Mouse (Mus musculus) CD8-positive naive resting alpha-beta T cell, adult 2 months (primary cell): ENCODE measurements at regions not wholly inside any gene's neighbourhood (a gene's known extent, or its start where the extent isn't known, plus 50 kb on each side); places are given as distances from the start of the nearest gene placed in this dataset.

Experiments used
- DNase-seq, 2 experiments: peaks; one replicate each; pipeline ENCODE4 v3.0.0; 2022; ENCODE audit warnings: low read depth in 2 of 2, low spot score in 2 of 2

DNA sequence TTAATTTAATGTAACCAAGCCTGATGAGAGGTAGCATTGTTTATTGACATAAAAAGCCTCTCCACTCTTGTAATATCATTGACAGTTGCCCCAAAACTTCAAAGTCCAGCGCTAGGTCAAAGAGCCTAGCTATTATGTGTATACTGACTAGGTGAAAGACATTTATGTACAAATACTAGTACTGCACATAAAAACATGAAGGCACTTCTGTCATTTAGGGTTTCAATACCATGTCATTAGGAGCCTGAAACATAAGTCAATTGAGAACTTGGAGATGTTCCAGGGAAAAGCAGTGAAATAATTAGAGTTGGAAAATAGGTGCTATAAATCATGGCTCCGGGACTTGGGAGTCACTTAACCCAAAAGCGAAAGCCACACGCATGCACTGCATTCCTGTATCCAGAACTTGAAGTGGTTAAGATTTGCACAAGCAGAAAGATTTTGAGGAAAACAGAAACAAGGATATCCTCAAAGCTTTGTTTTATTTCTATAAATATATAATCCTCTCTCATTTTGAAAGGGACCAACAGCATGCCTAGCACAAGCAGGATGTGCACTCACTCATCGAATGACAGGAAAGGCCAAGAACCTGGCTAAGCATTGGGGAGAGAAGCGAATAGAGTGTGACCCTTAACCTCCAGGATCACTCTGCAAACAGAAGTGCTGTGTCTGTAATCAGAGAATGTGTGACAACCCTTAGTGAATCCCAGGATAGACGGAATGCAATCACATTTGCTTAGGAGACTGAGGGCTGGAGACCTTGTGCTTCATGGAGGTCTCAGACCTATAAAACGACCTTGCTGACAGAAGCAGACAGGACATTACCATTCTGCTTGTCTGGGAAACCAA is 176.3 kb upstream of the Crim1 start:
- DNase-seq = no peak

DNA sequence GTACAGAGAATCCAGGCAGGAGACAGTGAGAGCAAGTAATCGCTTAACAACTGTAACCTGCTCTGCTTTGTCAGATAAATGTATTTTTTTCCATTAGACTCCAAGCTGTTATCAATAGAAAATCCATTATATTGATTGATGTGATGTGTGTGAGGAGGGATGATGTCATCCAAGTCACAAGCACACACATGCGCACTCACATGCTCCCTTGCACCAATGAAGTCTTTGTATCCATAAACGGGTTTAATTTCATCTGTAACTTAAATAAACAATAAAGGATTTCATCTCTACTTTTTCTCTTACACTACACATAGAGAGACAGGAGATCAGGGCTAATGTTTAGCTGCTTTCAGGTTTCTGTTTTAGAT is 175.7 kb upstream of the Crim1 start:
- DNase-seq = no peak

DNA sequence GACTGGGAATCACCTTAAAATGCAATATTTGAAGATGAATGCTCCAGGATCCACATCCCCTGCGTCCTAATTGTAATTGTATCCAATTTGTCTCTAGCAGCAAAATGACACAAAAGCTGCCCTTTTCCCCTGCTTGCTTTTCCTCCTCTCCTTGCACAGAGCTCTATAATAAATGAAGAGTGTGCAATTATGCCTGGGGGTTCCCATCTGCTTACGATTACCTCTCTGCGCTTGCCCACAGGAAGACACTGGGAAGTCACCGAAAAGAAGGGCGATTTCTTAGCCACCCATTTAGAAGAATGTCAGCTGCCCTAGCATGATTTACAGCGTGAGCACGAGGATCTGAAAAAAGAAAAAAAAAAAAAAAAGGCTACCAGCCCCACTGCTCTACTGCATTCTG is 174.8 kb upstream of the Crim1 start:
- no peak for DNase-seq

DNA sequence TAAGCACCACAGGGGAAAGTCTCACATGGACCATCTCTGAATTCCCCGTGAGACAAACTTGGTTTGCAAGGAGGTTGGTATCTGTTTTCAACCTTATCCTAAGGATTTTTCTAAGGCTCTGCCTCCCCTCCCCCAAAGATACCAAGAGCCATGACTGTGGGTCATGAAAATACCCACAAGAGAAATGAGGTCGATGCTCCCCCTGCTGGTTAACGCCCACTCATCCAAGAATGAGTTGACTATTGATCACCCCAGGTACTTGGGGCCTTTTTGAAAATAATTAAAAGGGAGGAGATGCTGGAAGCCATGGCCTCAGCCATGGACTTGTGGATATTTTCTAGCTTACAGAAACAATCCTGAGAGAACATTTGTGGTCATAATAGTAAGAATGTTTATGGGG is 164.4 kb upstream of the Crim1 start:
- DNase-seq = no peak

DNA sequence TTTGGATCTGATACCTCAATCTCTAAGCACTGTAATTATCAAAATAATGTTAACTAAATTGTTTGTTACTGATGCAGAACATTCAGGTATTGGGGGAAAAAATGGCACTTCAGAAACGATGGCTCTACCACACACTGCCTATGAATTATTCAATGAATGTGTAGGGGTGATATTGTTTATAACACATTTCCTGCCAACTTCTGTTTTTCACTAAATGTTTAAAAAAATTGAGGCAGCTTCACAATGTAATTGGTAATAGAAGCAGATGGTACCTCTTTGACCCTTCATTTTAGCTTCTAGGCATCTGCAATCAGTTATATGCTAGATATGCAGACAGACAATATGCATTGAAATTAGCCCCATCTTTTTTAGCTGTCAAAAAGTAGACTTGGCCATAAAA is 159.7 kb upstream of the Crim1 start:
- DNase-seq = no peak

DNA sequence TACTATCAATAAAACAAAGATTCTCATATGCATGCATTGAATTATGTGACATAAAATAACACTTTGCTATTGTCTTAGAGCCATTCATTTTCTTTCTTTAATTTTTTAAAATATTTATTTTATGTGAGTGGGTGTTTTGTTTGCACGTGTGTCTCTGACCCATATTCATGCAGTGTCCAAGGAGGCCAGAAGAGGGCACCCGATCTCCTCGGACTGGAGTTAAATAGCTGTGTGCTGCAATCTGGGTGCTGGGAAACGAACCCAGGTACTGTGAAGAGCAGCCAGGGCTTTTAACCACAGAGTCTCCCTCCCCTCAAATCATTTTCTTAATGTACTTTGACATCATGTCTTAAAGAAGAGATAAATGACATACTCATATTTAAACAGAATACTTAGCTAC is 158.8 kb upstream of the Crim1 start:
- DNase-seq = no peak

DNA sequence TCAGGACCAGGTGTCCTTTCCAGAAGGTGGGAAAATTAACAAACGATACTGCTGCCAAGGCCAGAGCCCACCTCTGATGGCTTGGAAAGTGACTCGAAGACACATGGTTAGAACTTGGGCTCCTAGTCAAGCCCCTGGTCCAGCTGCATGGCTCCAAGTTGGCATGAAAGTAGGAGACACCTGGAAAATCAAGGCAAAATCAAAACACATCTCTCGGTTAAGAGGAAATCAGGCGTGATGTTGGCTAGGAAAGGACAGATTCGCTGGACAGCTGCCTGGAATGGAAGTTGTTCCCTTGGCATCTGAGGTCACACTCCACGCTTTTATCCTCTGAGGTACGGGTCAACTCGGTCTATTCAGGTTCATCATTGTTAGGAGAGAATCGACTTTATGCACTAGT is 150.3 kb upstream of the Crim1 start:
- DNase-seq = no peak

DNA sequence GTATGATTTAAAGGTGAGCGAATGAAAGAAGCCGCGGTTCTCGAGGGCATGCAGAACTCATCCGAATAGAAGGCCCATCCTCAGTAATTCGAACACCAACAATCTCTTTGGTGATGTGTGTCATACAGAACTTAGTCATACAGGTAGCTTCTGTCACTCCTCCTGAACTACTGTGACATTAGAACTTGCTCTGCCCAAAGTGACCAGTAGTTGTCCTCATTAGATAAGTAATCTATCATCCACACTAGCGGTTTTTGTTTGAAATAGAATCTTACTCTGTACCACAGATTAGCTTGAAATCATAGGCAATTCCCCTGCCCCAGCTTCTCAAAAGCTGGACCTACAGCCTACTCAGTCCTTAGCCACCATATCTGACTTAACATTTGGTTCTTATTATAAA is 149.8 kb upstream of the Crim1 start:
- DNase-seq = no peak

DNA sequence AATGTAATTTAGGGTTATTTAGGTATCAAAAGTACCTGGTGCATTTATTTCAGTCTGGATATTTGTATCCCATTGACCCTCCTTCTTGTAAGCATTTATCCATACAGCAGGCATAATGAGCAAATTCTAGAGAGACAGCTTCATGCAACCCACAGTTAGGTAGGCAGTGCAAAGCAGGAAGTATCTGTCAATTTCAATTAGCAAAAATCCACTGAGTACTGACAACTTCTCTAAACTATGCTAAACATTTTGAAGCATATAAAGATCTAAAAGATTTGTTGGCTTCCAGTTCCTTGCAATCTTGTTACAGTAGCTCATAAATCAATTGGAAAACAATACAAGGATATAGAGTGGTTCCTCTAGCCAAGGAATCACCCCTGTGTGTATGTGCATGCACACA is 124.2 kb upstream of the Crim1 start:
- DNase-seq = no peak

DNA sequence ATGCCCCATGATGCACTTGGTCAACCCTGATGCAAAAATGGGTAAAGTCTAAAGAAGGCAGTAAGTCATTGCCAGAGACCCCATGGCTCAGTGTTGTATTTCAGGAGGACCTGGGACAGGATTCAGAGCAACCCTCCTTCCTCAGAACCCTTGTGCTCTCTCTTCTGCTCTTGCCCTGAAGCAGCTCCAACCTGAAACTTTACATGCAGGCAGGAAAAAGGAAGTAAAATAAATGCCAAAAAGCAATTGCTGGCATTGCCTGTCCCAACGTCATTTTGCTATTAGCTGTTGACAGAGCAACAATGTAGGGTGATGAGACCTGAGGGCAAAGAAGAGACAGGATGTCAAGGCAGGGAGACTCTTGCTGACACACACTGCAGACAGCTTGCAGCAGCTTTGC is 121.7 kb upstream of the Crim1 start:
- no peak for DNase-seq

DNA sequence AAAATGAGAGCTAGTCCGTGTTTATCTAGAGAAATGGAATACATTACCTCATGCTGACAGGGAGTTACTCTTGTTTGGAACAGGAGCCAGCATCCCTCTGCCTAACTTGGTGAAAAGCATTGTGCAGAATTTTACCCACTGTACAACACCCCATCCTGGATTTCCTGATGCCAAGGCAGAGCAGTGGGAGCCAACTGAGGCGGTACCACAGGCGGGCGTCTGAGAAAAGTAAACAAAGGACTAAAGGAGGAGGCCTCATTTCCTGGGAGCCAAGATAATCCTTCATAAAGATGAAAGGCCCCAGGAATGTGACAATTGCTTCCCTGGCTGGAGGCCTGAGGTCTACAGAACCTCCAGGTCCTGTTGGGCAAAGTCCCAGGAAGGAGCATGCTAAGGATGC is 115.6 kb upstream of the Crim1 start:
- DNase-seq = no peak

DNA sequence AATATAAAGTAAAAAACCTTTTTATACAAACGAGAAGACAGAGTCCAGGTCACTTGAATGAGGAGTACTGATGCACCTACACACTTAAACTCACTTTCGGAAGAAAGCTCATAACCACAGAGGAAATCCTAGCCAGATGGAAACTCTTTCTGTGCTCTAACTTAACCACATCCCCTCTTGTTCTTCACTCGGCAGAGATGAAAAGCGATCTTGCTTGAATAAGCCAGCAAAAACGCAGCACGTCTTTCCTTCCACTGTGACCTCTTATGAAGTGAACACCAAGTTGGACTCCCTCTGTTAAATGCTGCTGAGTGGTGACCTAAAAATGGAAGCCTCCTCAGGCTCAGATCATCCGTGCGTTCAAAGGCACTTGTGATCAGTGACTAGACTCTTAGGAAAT is 113.1 kb upstream of the Crim1 start:
- DNase-seq = peak; percentile 28 to 50

DNA sequence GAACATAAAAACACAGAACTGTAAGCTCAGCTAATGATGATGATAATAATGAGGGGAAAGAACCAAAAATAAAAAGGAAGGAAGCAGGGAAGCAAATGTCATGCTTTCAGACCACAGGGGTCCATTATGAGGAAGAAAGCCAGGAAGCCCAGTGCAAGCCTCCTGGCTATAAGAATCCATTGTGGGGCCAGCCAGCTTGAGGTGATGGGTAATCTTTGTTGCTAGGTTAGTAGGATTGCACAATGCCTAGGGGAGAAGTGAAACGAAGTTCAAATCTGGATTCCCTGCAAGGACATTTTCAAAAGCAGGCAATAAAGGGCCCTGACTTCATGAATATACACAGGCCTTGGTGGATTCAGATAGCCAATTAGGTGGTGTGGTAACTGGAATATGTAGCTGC is 102.3 kb upstream of the Crim1 start:
- no peak for DNase-seq

DNA sequence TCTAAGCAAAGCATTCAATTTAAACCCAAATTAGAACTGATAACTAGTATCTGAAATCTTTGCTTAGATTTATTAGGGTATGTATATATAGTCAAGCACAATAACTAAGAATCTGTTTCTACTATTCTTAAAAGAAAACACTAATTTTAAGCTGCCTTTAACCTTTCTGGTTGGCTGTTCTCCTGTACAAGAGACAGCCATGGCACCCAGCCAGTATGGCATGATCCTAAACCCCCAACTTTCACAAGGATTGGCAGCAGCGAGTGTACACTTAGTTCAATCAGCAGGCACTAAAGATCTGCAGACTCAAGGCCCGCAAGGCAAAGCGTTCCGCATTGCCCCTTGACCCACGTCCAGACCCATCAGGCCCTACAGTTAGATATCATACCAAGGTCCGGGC is 91.3 kb upstream of the Crim1 start:
- no peak for DNase-seq

DNA sequence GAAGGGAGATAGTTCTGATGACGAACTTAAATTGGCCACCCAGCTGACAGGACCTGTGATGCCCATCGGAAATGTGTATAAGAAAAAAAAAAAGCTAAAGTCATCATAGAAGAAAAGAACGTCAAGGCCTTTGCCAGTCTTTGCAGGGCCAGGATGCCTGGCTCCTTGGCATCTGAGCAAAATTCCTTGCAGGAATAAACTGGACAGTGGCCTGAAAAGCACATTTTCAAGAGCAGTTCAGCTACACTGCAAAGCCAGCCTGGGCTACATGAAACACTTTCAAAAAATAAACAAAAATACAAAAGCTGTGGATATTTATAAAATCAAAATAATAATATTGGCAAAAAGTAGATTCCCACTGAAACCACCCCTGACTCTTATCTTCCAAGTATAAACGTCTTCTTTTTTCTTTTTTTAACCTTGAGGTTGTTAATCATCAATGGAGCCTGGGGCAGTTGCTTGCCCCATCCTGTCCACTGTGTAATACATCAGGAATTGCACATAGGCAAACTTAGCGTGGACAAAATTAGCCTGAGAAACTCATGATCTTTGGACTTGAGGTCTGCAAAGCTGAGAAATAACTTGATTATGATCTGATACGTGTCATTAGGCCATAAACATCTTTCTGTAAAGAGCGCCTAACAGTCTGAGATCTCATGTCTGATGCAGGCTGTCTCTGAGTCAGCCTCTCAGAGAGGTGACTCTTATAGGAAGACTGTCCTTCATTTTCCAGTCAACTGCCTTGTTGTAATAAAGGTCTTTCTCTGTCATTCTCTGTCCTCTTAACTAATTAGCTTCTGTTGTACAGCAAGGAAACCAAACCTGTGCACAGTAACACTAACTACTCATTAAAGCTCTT is 90.5 kb upstream of the Crim1 start:
- DNase-seq = no peak

DNA sequence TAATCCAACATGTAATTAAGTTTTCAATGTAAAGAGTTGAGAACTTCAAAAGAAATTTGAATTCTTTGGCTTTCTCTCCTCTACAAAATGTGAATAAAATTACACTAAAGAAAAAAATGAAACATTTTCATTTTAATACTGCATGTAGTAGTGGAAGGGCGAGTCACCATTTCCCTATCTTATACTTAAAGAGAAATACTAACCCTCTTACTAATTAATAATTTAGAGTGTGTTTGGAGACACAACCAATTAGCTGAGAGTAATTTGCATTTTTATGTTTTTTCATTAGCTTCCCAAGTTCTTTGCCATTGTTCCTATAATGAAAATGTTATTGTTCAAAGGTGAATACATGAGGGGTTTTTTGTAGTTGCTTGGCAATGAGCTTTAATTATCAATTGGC is 67.9 kb upstream of the Crim1 start:
- DNase-seq = no peak

DNA sequence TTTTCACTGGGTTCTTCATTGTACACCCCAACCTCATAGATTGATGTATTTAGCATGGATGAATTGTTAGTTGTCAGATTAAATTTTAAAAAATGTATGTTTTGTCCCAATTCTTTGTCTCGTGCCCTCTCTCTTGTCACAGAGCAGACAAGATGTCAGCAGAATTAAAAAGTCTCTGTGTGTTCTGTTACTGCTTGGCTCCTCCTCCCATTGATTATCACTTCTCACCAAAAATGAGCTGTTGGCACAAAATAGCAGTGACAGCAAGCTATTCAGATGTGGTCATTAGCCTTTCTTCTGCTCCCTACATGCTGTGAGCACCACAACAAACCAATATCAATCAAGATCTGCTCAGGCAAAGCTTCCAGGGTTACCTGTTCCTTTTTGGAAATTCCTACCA is 62.1 kb upstream of the Crim1 start:
- no peak for DNase-seq

DNA sequence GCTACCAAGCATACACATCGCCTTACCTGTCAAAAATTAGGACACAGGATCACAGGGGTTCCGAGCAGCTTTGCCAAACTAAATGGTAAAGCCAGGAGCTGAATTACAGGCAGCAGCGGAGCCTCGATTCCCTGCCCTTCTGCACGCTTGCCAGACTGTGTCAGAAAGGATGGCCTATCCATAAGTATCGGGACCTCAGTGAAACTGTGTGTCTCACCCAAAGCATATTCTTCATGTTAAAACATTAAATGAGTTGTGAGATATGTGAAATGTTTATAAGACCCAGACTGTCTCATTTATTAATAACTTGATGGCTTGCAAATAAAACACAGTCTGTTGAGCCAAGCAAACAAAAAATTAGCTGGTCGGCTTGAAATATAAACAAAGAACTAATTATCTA is 59.4 kb upstream of the Crim1 start:
- no peak for DNase-seq

DNA sequence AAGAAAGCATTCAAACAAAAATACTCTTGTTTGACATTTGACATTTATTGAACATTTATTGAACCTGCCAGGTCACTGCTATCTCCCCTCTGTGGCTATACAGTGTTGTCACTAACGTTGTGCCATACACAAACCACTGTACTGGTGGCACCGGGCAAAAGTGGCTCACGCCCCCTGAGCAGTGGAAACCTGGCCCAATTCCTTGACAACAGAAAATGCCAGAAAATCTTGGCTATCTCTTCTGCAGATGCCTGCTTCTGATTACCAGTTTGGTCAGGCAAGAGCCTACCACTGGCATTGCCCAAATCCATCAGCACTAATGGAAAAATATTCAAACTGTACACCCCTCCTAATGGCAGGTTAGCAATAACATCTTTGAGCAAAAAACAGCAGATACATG is 58.9 kb upstream of the Crim1 start:
- DNase-seq = no peak

DNA sequence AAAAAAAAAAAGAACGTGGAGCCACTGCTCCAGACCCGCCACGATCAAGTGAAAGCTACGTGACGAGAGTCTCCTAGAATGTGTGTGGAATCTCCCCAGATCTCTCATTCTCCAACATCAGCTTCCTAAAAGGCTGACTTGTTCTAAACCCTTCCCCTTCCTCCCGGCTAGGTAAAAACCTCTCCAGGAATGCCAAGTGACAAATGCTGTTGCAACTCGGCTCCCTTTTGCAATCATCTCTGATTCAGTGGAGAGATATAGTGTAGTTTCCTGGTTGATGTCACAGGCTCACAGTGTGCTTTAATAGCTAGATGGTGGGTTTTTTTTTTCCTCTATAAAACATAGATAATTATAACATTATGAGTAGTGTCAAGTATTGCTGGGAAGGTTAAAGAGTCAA is 57.6 kb upstream of the Crim1 start:
- DNase-seq = no peak

DNA sequence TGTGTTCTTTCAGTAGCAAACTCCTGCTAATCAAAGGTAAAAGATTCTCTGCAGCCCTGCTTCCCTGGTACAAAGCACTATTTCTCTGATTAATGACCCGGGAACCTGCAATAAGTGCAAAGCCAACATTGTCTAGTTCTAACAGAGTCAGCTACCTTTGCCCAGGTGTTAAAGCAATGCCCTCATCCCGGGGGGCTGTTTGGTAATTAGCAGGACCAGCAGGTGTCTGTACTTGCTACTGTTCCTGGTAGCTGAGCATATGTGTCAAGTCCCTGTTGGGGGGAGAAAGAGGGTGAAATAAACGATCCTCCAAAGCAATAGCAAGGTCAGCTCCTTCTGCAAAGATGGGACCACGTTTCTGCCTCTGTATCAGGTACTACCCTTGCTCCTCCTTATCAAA is 54.7 kb upstream of the Crim1 start:
- no peak for DNase-seq
